In genomic region chr10:111507460-111508211, GRCm38 (mm10) we compare ENCODE assay signal across 8 mouse cellular contexts. TPM values are rescaled to one million over a fixed set of nuclear protein-coding genes. Genes with fewer than 3 reads are reported as not detected.
DNase-seq lines count a peak whose midpoint lies in the region; ATAC-seq and TF ChIP-seq lines count a peak whose summit lies in the region.

No protein-coding gene starts in this region.

- intact Hi-C loops in heart, postnatal 25 days (cut with DNase I), result loop anchor here (2.0 to 5.0 kb wide), 2 partner anchors 75 to 95 kb away; no protein-coding TSS in a partner anchor

- peak overlapping the region; percentile 90 for H3K4me2 ChIP-seq in forebrain, embryonic 14.5 days (ENCODE audit: low read length)
- H3K4me2 ChIP-seq in neural tube, embryonic 15.5 days, result peak overlapping the region; percentile 93

- no peaks in the 10 kb centered on the region for H3K27me3 ChIP-seq in forebrain, embryonic 14.5 days (replicated peaks; ENCODE audit: control insufficient read depth, insufficient read depth, low read length)
- H3K27me3 ChIP-seq in neural tube, embryonic 15.5 days (replicated peaks), result no peaks in the 10 kb centered on the region

- no peaks in the 10 kb centered on the region for H3K9me3 ChIP-seq in forebrain, embryonic 14.5 days (replicated peaks; ENCODE audit: control insufficient read depth, low read length)
- H3K9me3 ChIP-seq in neural tube, embryonic 15.5 days (replicated peaks), result no peaks in the 10 kb centered on the region

- ATAC-seq in CD4-positive, CD25-positive, alpha-beta regulatory T cell, adult 4 months, result peak; percentile 21
- ATAC-seq in forebrain, embryonic 14.5 days, result no peak; the same call in 1 of the 2 replicates
- ATAC-seq in neural tube, embryonic 15.5 days (ENCODE audit: low FRiP score), result peak; percentile 39; the same call in 1 of the 2 replicates

- no peak for TF ChIP-seq POLR2A in brain, embryonic 14.5 days (IDR thresholded peaks at IDR 0.05; ENCODE audit: borderline replicate concordance, extremely low read depth, insufficient read depth, insufficient read length, poor library complexity, severe bottlenecking)
- no peak for TF ChIP-seq POLR2A in lung, adult 2 months (IDR thresholded peaks at IDR 0.05; ENCODE audit: borderline replicate concordance, extremely low read depth, low read depth, low read length)

- H3K4me3 ChIP-seq in forebrain, embryonic 14.5 days (ENCODE audit: low read depth, low read length), result peak overlapping the region; percentile 77
- peak overlapping the region; percentile 77 for H3K4me3 ChIP-seq in lung, adult 2 months (replicated peaks; ENCODE audit: extremely low read depth, low read depth, low read length)
- peak overlapping the region; percentile 83 for H3K4me3 ChIP-seq in neural tube, embryonic 15.5 days (replicated peaks)

- peak; percentile 19; the same call in 1 of the 2 replicates for TF ChIP-seq CTCF in brain, embryonic 14.5 days (IDR thresholded peaks at IDR 0.05; ENCODE audit: borderline replicate concordance, extremely low read depth, insufficient read depth, insufficient read length)
- TF ChIP-seq CTCF in lung, adult 2 months (IDR thresholded peaks at IDR 0.05; ENCODE audit: insufficient read depth, low read length), result no peak

- H3K4me1 ChIP-seq in forebrain, embryonic 14.5 days (ENCODE audit: control insufficient read depth, insufficient read depth, low read length), result 0 out of 2 replicates have a peak, but pooled peaks cover 7% of the 10 kb centered on the region
- peaks cover 7% of the 10 kb centered on the region for H3K4me1 ChIP-seq in lung, adult 2 months (ENCODE audit: control insufficient read depth, insufficient read depth, low read length)
- peaks cover 45% of the 10 kb centered on the region for H3K4me1 ChIP-seq in neural tube, embryonic 15.5 days

- peak overlapping the region; percentile 85 for H3K9ac ChIP-seq in forebrain, embryonic 14.5 days (ENCODE audit: low read length)
- H3K9ac ChIP-seq in neural tube, embryonic 15.5 days (replicated peaks), result peak overlapping the region; percentile 90

- WGBS in forebrain, embryonic 14.5 days, result under 1% methylated on average over 38 of the region's 38 CpGs
- WGBS in lung, adult 2 months, result 4% methylated on average over 38 of the region's 38 CpGs
- WGBS in neural tube, embryonic 15.5 days, result under 1% methylated on average over 38 of the region's 38 CpGs

- DNase-seq in brain, embryonic 14.5 days (ENCODE audit: low read depth), result peak; percentile 77
- peak; percentile 57 for DNase-seq in forebrain, embryonic 14.5 days (ENCODE audit: low spot score)
- DNase-seq in heart, postnatal 25 days (ENCODE audit: low spot score), result peak; percentile 38
- peak; percentile 76 to 85 for DNase-seq in kidney, postnatal 4 days
- DNase-seq in lung, adult 2 months, result peak; percentile 69
- peak; percentile 75 to 78 for DNase-seq in thymus, adult 18-20 months

- H3K27ac ChIP-seq in forebrain, embryonic 14.5 days (ENCODE audit: low read depth, low read length), result peak overlapping the region; percentile 90
- peak overlapping the region; percentile 95 for H3K27ac ChIP-seq in neural tube, embryonic 15.5 days (replicated peaks)

- no peaks in the 10 kb centered on the region for H3K36me3 ChIP-seq in forebrain, embryonic 14.5 days (ENCODE audit: control insufficient read depth, insufficient read depth, low read length)
- H3K36me3 ChIP-seq in neural tube, embryonic 15.5 days, result no peaks in the 10 kb centered on the region

RNA-seq across cellular contexts. Expression of gene Phlda1, which starts 1.6 kb away (rescaled TPM):
- 1 to 10 TPM; 5.8 to 9.9 TPM for polyA plus RNA-seq in CD4-positive, CD25-positive, alpha-beta regulatory T cell, adult 4 months (2017; shearing (Covaris generic))
- 28.5 and 40.6 TPM in 2 replicates for polyA plus RNA-seq in brain, embryonic 14.5 days (2012; rRNA removed)
- polyA plus RNA-seq in forebrain, embryonic 14.5 days (2014; fragmentation: Nextera tagmentation; extraction: Ambion mirVana), result 20.5 and 25.6 TPM in 2 replicates
- total RNA-seq in heart, postnatal 25 days (2021), result 10 to 100 TPM; 16.9 to 18.8 TPM
- polyA plus RNA-seq in lung, adult 2 months (2012; rRNA removed), result 32.7 and 54.1 TPM in 2 replicates
- 67.4 and 69.7 TPM in 2 replicates for polyA plus RNA-seq in neural tube, embryonic 15.5 days (2015; fragmentation: Nextera tagmentation; extraction: Ambion mirVana)

RNA-seq across cellular contexts. Expression of gene Nap1l1, which starts 34.6 kb away (rescaled TPM):
- 100 to 1,000 TPM; 105 to 108 TPM for polyA plus RNA-seq in CD4-positive, CD25-positive, alpha-beta regulatory T cell, adult 4 months (2017; shearing (Covaris generic))
- 201 and 274 TPM in 2 replicates for polyA plus RNA-seq in brain, embryonic 14.5 days (2012; rRNA removed)
- 235 and 238 TPM in 2 replicates for polyA plus RNA-seq in forebrain, embryonic 14.5 days (2014; fragmentation: Nextera tagmentation; extraction: Ambion mirVana)
- 10 to 100 TPM; 55.0 to 60.9 TPM for total RNA-seq in heart, postnatal 25 days (2021)
- polyA plus RNA-seq in lung, adult 2 months (2012; rRNA removed), result 10.8 and 20.7 TPM in 2 replicates
- 162 and 180 TPM in 2 replicates for polyA plus RNA-seq in neural tube, embryonic 15.5 days (2015; fragmentation: Nextera tagmentation; extraction: Ambion mirVana)
